Mouse (Mus musculus) intestine, postnatal 0 days (tissue): ENCODE results near the gene Als2cr12. TPM values are rescaled to one million over a fixed set of nuclear protein-coding genes. Genes with fewer than 3 reads are reported as not detected.
A peak's percentile ranks its signal among the peaks of the same experiment; 100 is the strongest.
"Not testable (repeated sequence)": the region's sequence is repeated elsewhere in the genome, so short reads cannot be mapped to it uniquely, and the experiment has no call there.

Experiments
- ATAC-seq: fragments of 200-750 bp; cut with Nextera tagmentation; 2 replicates; pipeline ENCODE4 v1.8.0; 2017; ENCODE audit warnings: mild to moderate bottlenecking, moderate TSS enrichment, moderate library complexity
- H3K27ac ChIP-seq: fragments of 300-500 bp; sonication (generic); 2 replicates; pipeline ENCODE4 v1.5.1; 2014; ENCODE audit warnings: mild to moderate bottlenecking, low read depth, low read length, moderate library complexity
- H3K27me3 ChIP-seq: fragments of 300-500 bp; sonication (generic); replicated peaks from 2 replicates; pipeline ENCODE4 v1.6.1; 2014; ENCODE audit warnings: low read length, mixed read lengths; ENCODE audit not compliant: control insufficient read depth, insufficient read depth
- H3K36me3 ChIP-seq: fragments of 300-500 bp; sonication (generic); 2 replicates; pipeline ENCODE4 v1.6.1; 2014; ENCODE audit warnings: mild to moderate bottlenecking, moderate library complexity; ENCODE audit not compliant: control insufficient read depth, insufficient read depth
- H3K4me1 ChIP-seq: fragments of 300-500 bp; sonication (generic); replicated peaks from 2 replicates; pipeline ENCODE4 v1.6.1; 2014; ENCODE audit warnings: antibody characterized with exemption, low read length, mixed read lengths; ENCODE audit not compliant: control insufficient read depth, insufficient read depth
- H3K4me2 ChIP-seq: fragments of 300-500 bp; sonication (generic); replicated peaks from 2 replicates; pipeline ENCODE4 v1.6.1; 2014; ENCODE audit warnings: low read depth, mild to moderate bottlenecking, moderate library complexity
- H3K4me3 ChIP-seq: fragments of 300-500 bp; sonication (generic); 2 replicates; pipeline ENCODE4 v1.5.1; 2014; ENCODE audit warnings: low read depth, low read length
- H3K9ac ChIP-seq: fragments of 300-500 bp; sonication (generic); 2 replicates; pipeline ENCODE4 v1.6.1; 2014; ENCODE audit warnings: mild to moderate bottlenecking, low read depth, low read length
- H3K9me3 ChIP-seq: fragments of 300-500 bp; sonication (generic); 2 replicates; pipeline ENCODE4 v1.6.1; 2016; ENCODE audit warnings: mixed run types; ENCODE audit not compliant: control insufficient read depth
- CTCF ChIP-seq: sonication (generic); IDR thresholded peaks from 2 replicates; pipeline ENCODE4 v1.5.1; 2016; ENCODE audit warnings: low read depth, mild to moderate bottlenecking, control low read depth, antibody characterized with exemption, moderate library complexity
- WGBS: fragments of 180-500 bp; shearing (Covaris S2); extraction: QIAGEN DNeasy Blood & Tissue Kit; methylation state at CpG from one replicate; pipeline ENCODE4 v1.1.7; 2014; 5-methylcytosine and 5-hydroxymethylcytosine counted together
- polyA plus RNA-seq: library from polyadenylated mRNA; unstranded; fragments of >200 nt; fragmentation: Nextera tagmentation; extraction: Ambion mirVana; gene quantifications from 2 replicates; pipeline ENCODE4 v1.2.1, GENCODE M21; 2015

Gene Als2cr12
- 10.6 and 13.9 TPM in 2 replicates for polyA plus RNA-seq

DNA sequence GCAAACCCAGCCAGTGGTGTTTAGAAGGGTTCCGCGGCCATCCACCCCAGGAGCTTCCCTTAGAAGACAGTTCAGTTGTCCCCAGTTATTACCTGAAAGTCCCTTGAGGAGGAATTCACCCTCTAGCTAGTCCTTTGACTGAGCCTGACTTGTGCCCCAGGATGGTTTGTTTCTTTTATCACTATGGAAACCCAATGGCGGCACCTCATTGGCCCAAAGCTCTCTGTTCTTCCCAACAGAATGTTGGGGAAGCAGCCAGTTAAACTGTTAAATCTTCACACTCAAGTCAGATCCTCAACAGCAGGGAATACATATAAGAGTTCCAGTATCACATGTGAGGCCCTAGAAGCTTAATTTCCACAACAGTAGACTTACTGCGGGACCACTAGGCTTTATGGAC is at the start of gene Als2cr12:
Gene Als2cr12 (minus strand): TSS at position 180 of the 400 bp plus-strand sequence.
- 85% methylated on average over 4 of the region's 4 CpGs for WGBS
- H3K27ac ChIP-seq, ATAC-seq, H3K4me3 ChIP-seq, H3K9me3 ChIP-seq, H3K4me1 ChIP-seq, H3K9ac ChIP-seq, H3K36me3 ChIP-seq, H3K27me3 ChIP-seq, H3K4me2 ChIP-seq: not testable (repeated sequence)

DNA sequence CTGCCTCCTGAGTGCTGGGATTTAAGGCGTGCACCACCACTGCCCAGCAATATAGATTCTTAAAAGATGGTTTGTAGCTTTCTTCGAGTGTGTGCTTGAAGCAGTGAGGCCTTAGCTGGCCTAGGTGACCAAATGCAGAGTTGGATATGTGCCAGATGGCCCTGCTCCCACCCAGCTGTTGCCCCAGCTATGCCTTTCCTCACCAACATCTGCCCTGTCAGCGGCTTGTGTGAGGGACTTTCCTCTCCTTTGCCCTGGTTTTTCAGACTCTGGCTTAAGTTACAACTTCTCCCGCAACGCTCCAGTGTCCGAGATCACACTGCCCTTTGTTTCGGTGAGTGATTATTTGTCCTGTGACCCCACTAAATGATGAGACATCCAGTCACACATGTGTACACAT is 48.9 kb upstream of the Als2cr12 start:
- no peaks in the 10 kb centered on the region; the same call in 1 of the 2 replicates for H3K4me1 ChIP-seq
- H3K27me3 ChIP-seq: no peaks in the 10 kb centered on the region
- TF ChIP-seq CTCF: no peak
- peaks cover 81% of the 10 kb centered on the region for H3K36me3 ChIP-seq
- H3K9ac ChIP-seq: no peak overlapping the region
- H3K27ac ChIP-seq: no peak overlapping the region; the same call in 1 of the 2 replicates
- no peaks in the 10 kb centered on the region for H3K9me3 ChIP-seq
- ATAC-seq: no peak
- H3K4me2 ChIP-seq: no peak overlapping the region
- H3K4me3 ChIP-seq: no peak overlapping the region
- 84% methylated on average over 7 of the region's 7 CpGs for WGBS

DNA sequence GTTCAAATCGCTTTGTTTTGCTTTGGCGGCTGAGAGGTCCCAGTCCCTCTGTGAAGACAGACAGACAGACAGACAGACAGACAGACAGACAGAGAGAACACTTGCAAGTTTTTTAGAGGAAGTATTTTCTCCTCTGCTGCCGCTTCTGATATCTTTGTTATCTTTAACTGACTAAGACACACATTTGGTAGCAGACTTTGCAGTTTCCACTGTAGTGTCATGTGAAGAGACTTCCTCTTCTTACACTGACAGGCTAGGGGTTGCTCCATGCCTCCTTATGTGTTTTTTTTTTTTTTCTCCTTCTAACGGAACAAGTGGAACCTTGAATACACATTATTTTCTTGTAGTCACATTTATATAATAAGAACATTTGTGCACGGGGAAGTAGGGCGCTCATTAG is 47.5 kb upstream of the Als2cr12 start:
- Histone ChIP-seq H3K27me3 (no peaks in the 10 kb centered on the region), H3K36me3 (peaks cover 83% of the 10 kb centered on the region), H3K4me3 (no peak overlapping the region), H3K4me1 (no peaks in the 10 kb centered on the region; the same call in 1 of the 2 replicates), H3K27ac (peak overlapping the region; percentile 91), H3K9ac (no peak overlapping the region), H3K4me2 (no peak overlapping the region), H3K9me3 (no peaks in the 10 kb centered on the region)
- 72% methylated on average over 6 of the region's 6 CpGs for WGBS
- no peak for TF ChIP-seq CTCF
- no peak for ATAC-seq

DNA sequence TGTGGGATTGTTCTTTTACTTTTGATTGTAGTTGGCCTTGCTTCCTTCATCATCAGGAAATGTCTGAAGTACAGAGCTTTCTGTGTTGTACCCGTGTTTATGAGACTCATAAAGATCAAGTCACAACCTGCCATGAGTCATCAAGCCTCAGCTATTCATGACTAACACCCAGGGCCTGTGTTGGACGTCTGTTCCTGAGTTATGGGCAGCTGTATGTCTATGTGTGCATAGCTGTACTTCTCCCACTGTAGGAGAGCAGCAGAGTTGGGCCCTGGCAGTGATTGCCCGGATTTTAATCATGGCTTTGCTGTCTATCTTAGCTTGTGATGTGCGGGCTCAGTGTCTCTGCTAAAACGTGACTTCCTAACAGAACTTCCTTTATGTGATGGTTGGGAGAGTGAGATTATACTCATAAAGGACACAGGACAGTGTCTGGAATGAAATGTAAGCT is 46.8 kb upstream of the Als2cr12 start:
- no peak overlapping the region for H3K4me3 ChIP-seq
- WGBS: 46% methylated on average over 5 of the region's 5 CpGs
- H3K9ac ChIP-seq: no peak overlapping the region
- H3K36me3 ChIP-seq: peaks cover 82% of the 10 kb centered on the region
- ATAC-seq: peak; percentile 95
- no peaks in the 10 kb centered on the region for H3K9me3 ChIP-seq
- H3K4me1 ChIP-seq: no peaks in the 10 kb centered on the region; the same call in 1 of the 2 replicates
- no peak for TF ChIP-seq CTCF
- H3K27ac ChIP-seq: peak overlapping the region; percentile 91
- no peak overlapping the region for H3K4me2 ChIP-seq
- H3K27me3 ChIP-seq: no peaks in the 10 kb centered on the region

DNA sequence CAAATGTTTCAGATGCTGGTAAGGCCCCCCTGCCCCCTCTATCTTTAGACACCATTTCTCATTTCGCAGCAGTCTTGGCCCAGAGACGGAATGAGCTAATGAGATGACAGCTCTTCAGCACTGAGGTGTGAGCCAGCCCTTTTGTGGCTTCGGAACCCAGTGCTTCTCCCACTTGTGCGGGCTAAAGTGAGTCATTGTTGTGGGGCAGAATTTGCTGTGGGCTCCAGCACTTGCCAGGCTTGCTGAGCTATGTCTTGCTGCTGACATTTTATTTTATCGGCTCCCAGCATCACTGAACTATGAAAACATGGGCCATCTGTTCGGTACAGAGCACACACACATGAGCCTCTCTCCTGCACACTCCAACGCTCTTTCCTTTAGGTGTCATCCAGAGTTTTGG is 43.7 kb upstream of the Als2cr12 start:
- H3K9me3 ChIP-seq: no peaks in the 10 kb centered on the region
- no peaks in the 10 kb centered on the region; the same call in 1 of the 2 replicates for H3K4me1 ChIP-seq
- peaks cover 77% of the 10 kb centered on the region for H3K36me3 ChIP-seq
- ATAC-seq: no peak
- H3K9ac ChIP-seq: no peak overlapping the region
- H3K4me3 ChIP-seq: no peak overlapping the region
- no peak for TF ChIP-seq CTCF
- WGBS: 94% methylated on average over 7 of the region's 7 CpGs
- peak overlapping the region; percentile 11; the same call in 1 of the 2 replicates for H3K27ac ChIP-seq
- H3K4me2 ChIP-seq: no peak overlapping the region
- no peaks in the 10 kb centered on the region for H3K27me3 ChIP-seq

DNA sequence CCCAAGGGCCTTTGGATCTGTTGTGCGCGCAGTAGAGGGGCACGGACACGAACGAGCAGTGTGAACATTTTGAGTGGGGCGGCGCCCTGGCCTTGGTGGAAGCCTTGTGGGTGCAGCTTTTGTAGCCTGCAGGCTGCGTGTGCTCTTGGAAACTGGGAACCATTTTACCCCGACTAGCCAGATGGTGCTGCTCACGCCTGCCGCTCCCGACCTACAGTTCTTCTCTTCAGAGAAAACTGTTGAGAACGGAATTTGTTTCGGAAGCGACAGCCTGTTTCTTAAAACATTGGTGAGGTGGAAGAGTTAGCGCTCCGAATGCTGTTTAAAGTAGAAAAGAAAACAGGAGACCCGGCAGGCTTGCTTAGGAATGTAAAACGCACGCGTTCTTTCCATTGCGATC is 41.2 kb upstream of the Als2cr12 start:
- no peak overlapping the region for H3K4me3 ChIP-seq
- no peaks in the 10 kb centered on the region for H3K4me1 ChIP-seq
- WGBS: 93% methylated on average over 22 of the region's 22 CpGs
- H3K27me3 ChIP-seq: no peaks in the 10 kb centered on the region
- peaks cover 79% of the 10 kb centered on the region for H3K36me3 ChIP-seq
- no peak for TF ChIP-seq CTCF
- no peak overlapping the region for H3K9ac ChIP-seq
- H3K4me2 ChIP-seq: no peak overlapping the region
- ATAC-seq: no peak
- H3K27ac ChIP-seq: no peak overlapping the region
- no peaks in the 10 kb centered on the region for H3K9me3 ChIP-seq

DNA sequence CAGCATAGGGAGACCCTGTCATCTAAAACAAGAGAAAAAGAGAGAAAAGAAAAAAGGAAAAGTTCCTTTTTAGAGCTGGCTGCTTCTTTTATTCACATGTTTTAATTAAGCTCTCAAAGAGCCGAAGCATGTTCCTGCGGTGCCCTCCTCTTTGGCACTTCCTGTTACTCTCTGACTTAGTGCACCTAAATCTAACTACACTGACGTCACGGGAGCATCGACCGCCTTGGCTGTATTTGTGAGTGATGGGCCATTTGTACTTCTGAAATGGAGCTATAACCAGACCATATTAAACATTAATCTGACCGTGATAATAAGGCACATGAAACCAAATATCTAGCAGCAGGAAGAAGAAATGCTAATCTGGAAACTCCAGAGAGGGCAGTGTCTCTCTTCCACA is 40.2 kb upstream of the Als2cr12 start:
- Histone ChIP-seq H3K4me2 (no peak overlapping the region), H3K9me3 (no peaks in the 10 kb centered on the region), H3K4me1 (no peaks in the 10 kb centered on the region), H3K9ac (no peak overlapping the region), H3K27ac (no peak overlapping the region), H3K4me3 (no peak overlapping the region), H3K27me3 (no peaks in the 10 kb centered on the region), H3K36me3 (peaks cover 78% of the 10 kb centered on the region)
- no peak for ATAC-seq
- no peak for TF ChIP-seq CTCF
- WGBS: 90% methylated on average over 7 of the region's 7 CpGs
